Mouse (Mus musculus) intestine, embryonic 14.5 days (tissue): ENCODE measurements around the gene Fam166a. TPM values are rescaled to one million over a fixed set of nuclear protein-coding genes. Genes with fewer than 3 reads are reported as not detected.

Experiments used
- ATAC-seq: fragments of 200-750 bp; cut with Nextera tagmentation; replicated peaks from 2 replicates; pipeline ENCODE4 v1.8.0; 2017; ENCODE audit warnings: low read depth, moderate number of reproducible peaks, moderate TSS enrichment, moderate library complexity; ENCODE audit not compliant: low FRiP score, low TSS enrichment
- DNase-seq: peaks from one replicate; pipeline ENCODE4 v3.0.0-alpha.2; 2018; ENCODE audit warnings: low spot score
- H3K27ac ChIP-seq: fragments of 300-500 bp; sonication (generic); 2 replicates; pipeline ENCODE4 v1.5.1; 2014; ENCODE audit warnings: low read depth, mild to moderate bottlenecking, control low read depth
- H3K27me3 ChIP-seq: fragments of 300-500 bp; sonication (generic); replicated peaks from 2 replicates; pipeline ENCODE4 v1.6.1; 2014; ENCODE audit warnings: low read length, control low read depth; ENCODE audit not compliant: control insufficient read depth, insufficient read depth
- H3K36me3 ChIP-seq: fragments of 300-500 bp; sonication (generic); 2 replicates; pipeline ENCODE4 v1.6.1; 2014; ENCODE audit warnings: low read length, control low read depth; ENCODE audit not compliant: control insufficient read depth, insufficient read depth
- H3K4me1 ChIP-seq: fragments of 300-500 bp; sonication (generic); replicated peaks from 2 replicates; pipeline ENCODE4 v1.6.1; 2014; ENCODE audit warnings: low read length, control low read depth, mixed read lengths; ENCODE audit not compliant: control insufficient read depth, insufficient read depth
- H3K4me2 ChIP-seq: fragments of 300-500 bp; sonication (generic); 2 replicates; pipeline ENCODE4 v1.6.1; 2014; ENCODE audit warnings: low read length
- H3K4me3 ChIP-seq: fragments of 300-500 bp; sonication (generic); 2 replicates; pipeline ENCODE4 v1.5.1; 2014; ENCODE audit warnings: low read depth, low read length, control low read depth, mixed read lengths
- H3K9ac ChIP-seq: fragments of 300-500 bp; sonication (generic); 2 replicates; pipeline ENCODE4 v1.6.1; 2014; ENCODE audit warnings: mild to moderate bottlenecking, low read length
- H3K9me3 ChIP-seq: fragments of 300-500 bp; sonication (generic); 2 replicates; pipeline ENCODE4 v1.6.1; 2016; ENCODE audit warnings: low read length, control low read depth; ENCODE audit not compliant: control insufficient read depth
- WGBS: fragments of 180-500 bp; shearing (Covaris S2); extraction: QIAGEN DNeasy Blood & Tissue Kit; methylation state at CpG from one replicate; pipeline ENCODE4 v1.1.7; 2014; 5-methylcytosine and 5-hydroxymethylcytosine counted together
- polyA plus RNA-seq: library from polyadenylated mRNA; unstranded; fragments of >200 nt; fragmentation: Nextera tagmentation; extraction: Ambion mirVana; gene quantifications from 2 replicates; pipeline ENCODE4 v1.2.1, GENCODE M21; 2014

The Fam166a gene
- polyA plus RNA-seq, 1 experiment from 2014 or later, result 0.51 TPM

DNA sequence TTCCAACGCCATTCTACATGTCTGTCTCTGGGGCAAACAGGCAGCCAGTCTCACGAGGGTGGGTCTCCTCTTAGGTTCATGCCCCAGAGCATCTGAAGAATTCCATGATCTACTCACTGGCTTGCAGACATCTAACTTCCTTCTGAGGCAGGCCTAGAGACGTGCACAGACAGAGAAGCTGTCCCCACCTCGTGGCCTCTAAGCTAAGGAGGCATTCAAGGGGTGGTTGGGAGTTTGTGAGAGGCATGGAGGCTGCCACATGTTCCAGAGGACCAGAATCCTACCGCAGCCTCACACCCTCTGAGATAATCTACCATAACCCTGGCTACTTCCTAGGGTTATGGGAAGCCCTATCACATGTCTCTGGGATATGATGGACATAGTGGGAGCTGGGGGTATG, 24.5 kb upstream of the Fam166a start:
- no peaks in the 10 kb centered on the region for H3K9me3 ChIP-seq
- no peak overlapping the region for H3K4me3 ChIP-seq
- no peak overlapping the region for H3K9ac ChIP-seq
- WGBS, result 71% methylated on average over 5 of the region's 5 CpGs
- H3K36me3 ChIP-seq, result peaks cover 8% of the 10 kb centered on the region; the same call in 1 of the 2 replicates
- H3K4me1 ChIP-seq, result peaks cover 20% of the 10 kb centered on the region; the same call in 1 of the 2 replicates
- no peak for ATAC-seq
- H3K4me2 ChIP-seq, result peak overlapping the region; percentile 29; the same call in 1 of the 2 replicates
- DNase-seq, result no peak
- H3K27ac ChIP-seq, result no peak overlapping the region; the same call in 1 of the 2 replicates
- H3K27me3 ChIP-seq, result peaks cover 20% of the 10 kb centered on the region

DNA sequence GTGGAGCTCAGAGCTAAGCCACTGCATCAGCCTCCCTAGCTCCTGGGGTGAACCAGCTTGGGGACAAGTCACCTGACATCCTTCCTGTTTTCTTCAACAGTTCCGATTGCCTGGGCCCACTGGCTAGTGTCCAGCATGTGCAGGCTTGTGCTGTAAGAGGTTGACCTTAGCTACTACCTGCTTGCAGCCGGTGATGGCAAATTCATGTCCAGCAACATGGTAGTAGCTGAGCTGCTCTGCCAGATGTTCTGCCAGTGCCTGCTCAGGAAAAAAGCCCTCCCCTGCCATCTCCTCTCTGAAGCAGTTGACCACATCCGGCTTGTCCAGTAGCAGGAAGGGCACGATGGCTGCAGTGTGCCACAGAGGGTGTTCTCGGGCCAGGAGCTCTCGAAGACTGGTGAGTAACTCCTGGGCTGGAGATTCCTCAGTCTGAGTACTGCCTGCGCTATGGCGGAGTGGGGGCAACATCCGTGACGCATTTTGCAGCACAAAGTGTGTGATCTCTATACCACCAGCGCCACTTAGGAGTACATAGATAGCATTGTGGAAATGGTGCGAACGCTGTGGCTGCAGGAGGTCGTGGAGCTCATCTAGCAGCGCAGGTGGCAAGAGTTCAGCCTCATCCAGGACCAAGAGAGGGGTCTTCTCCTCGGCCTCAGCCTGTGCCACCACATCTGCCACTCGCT, 23.9 kb upstream of the Fam166a start:
- no peak for ATAC-seq
- Histone ChIP-seq H3K36me3 (peaks cover 14% of the 10 kb centered on the region), H3K9ac (no peak overlapping the region), H3K4me3 (peak overlapping the region; percentile 34; the same call in 1 of the 2 replicates), H3K27ac (no peak overlapping the region), H3K4me2 (peak overlapping the region; percentile 58), H3K27me3 (peaks cover 20% of the 10 kb centered on the region), H3K4me1 (peaks cover 20% of the 10 kb centered on the region; the same call in 1 of the 2 replicates), H3K9me3 (no peaks in the 10 kb centered on the region)
- no peak for DNase-seq
- 82% methylated on average over 17 of the region's 17 CpGs for whole genome bisulfite sequencing

DNA sequence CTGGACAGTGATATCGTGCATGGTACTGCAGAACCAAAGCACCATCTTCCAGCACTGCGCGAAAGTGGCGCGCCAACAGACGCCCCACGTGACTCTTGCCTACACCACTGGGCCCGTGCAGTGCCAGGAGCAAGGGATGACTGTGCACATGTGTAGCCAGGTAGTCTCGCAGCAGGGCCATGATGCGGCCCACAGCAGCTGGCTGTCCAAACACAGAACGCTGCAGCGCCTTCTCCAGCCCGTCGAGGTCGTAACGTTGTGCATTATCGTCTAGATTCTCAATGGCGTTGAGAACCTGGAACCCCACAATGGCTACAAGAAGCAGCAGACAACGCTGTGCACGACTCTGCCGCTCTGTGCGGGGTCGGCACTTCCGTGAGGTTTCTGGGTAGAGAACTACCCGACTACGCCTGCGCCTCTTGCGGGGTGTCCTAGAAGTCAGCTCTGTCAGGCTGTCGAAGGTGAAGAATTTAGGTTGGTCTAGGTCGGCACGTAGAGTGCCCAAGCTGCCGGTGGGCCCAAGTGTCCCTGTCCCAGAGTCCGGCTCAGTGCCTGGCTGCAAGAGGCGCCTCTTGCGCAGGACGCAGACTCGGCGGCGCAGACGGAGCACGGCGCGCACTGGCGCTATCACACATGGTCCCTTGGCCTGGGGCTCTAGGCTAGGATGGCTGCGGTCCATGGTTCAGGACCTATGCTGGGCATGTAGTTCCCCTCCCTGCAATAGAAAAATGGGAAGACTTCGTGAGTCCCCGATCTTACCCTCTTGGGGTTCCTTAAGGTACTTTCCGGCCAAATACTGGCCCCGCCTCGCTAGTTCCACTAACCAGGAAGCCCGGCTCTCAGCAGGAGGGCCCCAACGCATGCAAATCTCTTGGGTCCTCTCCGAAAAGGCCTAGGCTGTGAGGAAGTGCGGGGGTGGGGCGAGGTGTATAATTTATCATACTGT, 23.1 kb upstream of the Fam166a start:
- H3K4me1 ChIP-seq, result peaks cover 20% of the 10 kb centered on the region; the same call in 1 of the 2 replicates
- H3K27me3 ChIP-seq, result peaks cover 20% of the 10 kb centered on the region
- peak overlapping the region; percentile 34; the same call in 1 of the 2 replicates for H3K9ac ChIP-seq
- 20% methylated on average over 55 of the region's 55 CpGs for WGBS
- H3K27ac ChIP-seq, result peak overlapping the region; percentile 76
- peaks cover 22% of the 10 kb centered on the region for H3K36me3 ChIP-seq
- peak; percentile 37 for ATAC-seq
- no peaks in the 10 kb centered on the region for H3K9me3 ChIP-seq
- H3K4me3 ChIP-seq, result peak overlapping the region; percentile 34
- DNase-seq, result no peak
- H3K4me2 ChIP-seq, result peak overlapping the region; percentile 58

DNA sequence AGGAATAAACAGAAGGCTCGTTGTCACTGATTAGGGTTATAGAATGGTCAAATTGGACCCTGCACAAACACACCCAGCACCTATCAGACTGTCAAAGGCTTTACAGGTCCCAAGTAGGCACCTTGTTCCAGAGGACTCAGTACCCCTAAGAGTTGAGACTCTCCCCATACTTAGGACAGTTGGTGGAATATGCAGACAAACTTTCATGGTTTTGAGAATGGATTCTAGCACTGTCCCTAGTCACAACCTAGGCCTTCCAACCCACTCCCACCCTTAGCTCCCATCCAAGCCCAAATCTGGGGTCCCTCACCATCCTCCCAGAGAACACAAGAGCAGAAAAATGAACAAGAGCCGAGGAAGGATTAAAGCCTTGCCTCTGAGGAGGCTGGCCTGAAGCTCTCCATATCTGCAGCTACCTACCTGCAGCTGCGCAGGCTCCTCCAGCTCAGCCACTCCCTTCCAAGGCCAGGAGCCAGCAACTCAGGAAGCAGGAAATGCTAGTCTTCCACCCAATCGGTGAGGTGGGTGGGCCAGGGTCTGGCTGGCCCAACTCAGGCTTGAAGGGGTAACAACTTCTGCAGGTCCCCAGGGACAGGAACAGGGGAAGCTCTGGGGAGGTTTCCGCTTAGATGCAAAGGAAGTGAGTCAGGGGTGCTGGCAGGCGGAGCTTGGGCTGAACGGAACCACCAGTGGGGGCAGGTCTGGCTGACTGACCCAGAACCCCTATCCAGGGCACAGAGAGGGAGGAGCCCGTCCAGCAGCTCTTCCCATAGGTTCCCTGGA, 22.2 kb upstream of the Fam166a start, which contains the start of gene Tor4a:
Tor4a (minus strand) TSS at position 715 of the 783 bp plus-strand sequence.
- 11% methylated on average over 8 of the region's 8 CpGs for WGBS
- H3K4me1 ChIP-seq, result peaks cover 20% of the 10 kb centered on the region; the same call in 1 of the 2 replicates
- H3K4me2 ChIP-seq, result peak within 1 kb of the TSS; percentile 58

DNA sequence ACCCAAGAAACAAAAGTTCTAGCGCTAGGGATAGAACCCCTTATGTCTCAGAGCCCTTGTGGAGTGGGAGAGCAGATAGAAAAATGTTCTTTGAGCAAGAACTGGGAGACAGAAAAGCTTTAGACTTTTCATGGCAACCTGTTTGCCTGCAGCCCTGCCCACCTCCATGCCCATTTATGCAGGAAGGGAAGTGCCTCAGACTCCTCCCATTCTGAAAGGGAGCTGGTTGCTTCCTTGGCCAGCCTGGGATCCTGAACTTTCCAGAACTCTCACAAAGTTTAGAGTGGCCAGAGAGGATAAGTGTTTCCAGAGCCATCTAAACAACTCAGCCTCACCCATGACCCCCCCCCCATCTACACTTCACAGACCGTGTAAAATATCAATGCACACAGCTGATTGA, 21.4 kb upstream of the Fam166a start:
- Histone ChIP-seq H3K9ac (no peak overlapping the region), H3K36me3 (peaks cover 39% of the 10 kb centered on the region), H3K4me3 (no peak overlapping the region), H3K4me2 (peak overlapping the region; percentile 58), H3K27me3 (peaks cover 20% of the 10 kb centered on the region), H3K27ac (peak overlapping the region; percentile 76), H3K9me3 (no peaks in the 10 kb centered on the region), H3K4me1 (peaks cover 20% of the 10 kb centered on the region; the same call in 1 of the 2 replicates)
- WGBS, result 25% methylated on average over 2 of the region's 2 CpGs
- DNase-seq (no peak), ATAC-seq (no peak)

More for the DNA sequence above, 22.2 kb upstream of the Fam166a start, which contains the start of gene Tor4a:
- DNase-seq (peak; percentile 77), ATAC-seq (peak; percentile 73)
- Histone ChIP-seq H3K9ac (peak within 1 kb of the TSS; percentile 34; the same call in 1 of the 2 replicates), H3K36me3 (peaks cover 31% of the 10 kb centered on the region), H3K9me3 (no peaks in the 10 kb centered on the region), H3K27me3 (peaks cover 20% of the 10 kb centered on the region), H3K27ac (peak within 1 kb of the TSS; percentile 76), H3K4me3 (peak within 1 kb of the TSS; percentile 34)

DNA sequence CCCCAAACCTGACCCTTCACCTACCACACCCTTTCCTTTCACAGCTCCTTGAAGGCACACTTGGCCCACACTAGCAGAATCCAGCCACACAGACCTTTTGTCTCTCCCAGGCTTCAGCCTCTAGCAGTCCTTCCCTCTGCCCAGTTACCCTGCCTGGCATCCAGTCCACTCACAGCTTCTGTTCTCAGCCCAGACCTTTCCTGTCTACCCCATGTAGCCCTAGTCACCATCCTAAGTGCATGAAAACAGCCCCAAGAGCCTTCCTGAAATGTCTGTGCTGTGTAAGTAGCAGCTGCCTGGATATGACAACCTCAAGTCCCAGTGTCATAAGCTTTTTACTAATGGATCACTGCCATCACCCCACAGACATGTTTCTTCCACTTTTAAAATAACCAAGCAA, 20.6 kb upstream of the Fam166a start:
- Histone ChIP-seq H3K4me2 (no peak overlapping the region), H3K9ac (no peak overlapping the region), H3K27me3 (peaks cover 20% of the 10 kb centered on the region), H3K36me3 (peaks cover 47% of the 10 kb centered on the region), H3K4me1 (peaks cover 20% of the 10 kb centered on the region; the same call in 1 of the 2 replicates), H3K4me3 (no peak overlapping the region), H3K27ac (no peak overlapping the region), H3K9me3 (no peaks in the 10 kb centered on the region)
- DNase-seq (no peak), ATAC-seq (no peak)

DNA sequence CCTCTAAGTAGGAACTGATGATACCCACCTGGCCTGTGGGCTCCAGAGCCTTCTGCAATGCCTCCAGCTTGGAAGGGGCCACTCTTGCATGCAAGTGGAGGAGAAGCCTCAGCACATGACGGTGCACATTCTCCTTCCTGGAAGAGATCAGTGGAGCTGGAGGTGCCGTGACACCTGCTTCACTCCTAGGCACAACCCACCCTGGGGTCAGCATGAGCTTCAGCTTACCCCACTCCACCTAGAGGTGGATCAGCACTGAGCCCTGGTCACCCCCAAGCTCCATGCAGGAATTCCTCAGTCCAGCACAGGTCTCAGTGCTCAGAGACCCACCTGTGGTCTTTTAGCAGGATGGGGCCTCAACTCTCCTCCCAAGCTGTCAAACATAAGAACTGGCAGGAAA, 17.9 kb upstream of the Fam166a start:
- Histone ChIP-seq H3K27me3 (peaks cover 9% of the 10 kb centered on the region; the same call in 1 of the 2 replicates), H3K4me1 (0 out of 2 replicates have a peak, but pooled peaks cover 12% of the 10 kb centered on the region), H3K27ac (no peak overlapping the region), H3K4me2 (no peak overlapping the region), H3K9ac (no peak overlapping the region), H3K4me3 (no peak overlapping the region), H3K9me3 (no peaks in the 10 kb centered on the region), H3K36me3 (peaks cover 74% of the 10 kb centered on the region)
- WGBS, result 93% methylated on average over 2 of the region's 2 CpGs
- ATAC-seq (no peak), DNase-seq (no peak)
